Mouse (Mus musculus): ENCODE measurements around the gene Ccdc124. TPM values are rescaled to one million over a fixed set of nuclear protein-coding genes. Genes with fewer than 3 reads are reported as not detected.

The Ccdc124 gene
- polyA plus RNA-seq, 1 experiment from 2014 or later: 143 TPM

GRCm38 (mm10) chr8:70874441-70874840 lies 706 bp upstream of the Ccdc124 start:
- Histone ChIP-seq H3K4me3 (0 out of 2 replicates have a peak overlapping the region, but pooled peaks have one; percentile 71), H3K9me3 (no peaks in the 10 kb centered on the region), H3K36me3 (no peaks in the 10 kb centered on the region), H3K4me1 (peaks cover 31% of the 10 kb centered on the region), H3K27me3 (ENCODE audit: insufficient read depth, poor library complexity, severe bottlenecking) (no peaks in the 10 kb centered on the region), H3K27ac (no peak overlapping the region)
- 85% methylated on average over 13 of the region's 13 CpGs for WGBS
- DNase-seq (ENCODE audit: low spot score): no peak

- no peaks in the 10 kb centered on the region for H3K9me3 ChIP-seq
- peak overlapping the region; percentile 91 for H3K27ac ChIP-seq
- peaks cover 5% of the 10 kb centered on the region; the same call in 1 of the 2 replicates for H3K36me3 ChIP-seq
- 8% methylated on average over 31 of the region's 31 CpGs for WGBS
- peak overlapping the region; percentile 71 for H3K4me3 ChIP-seq
- no peak for DNase-seq (ENCODE audit: low spot score)
- H3K4me1 ChIP-seq: peaks cover 47% of the 10 kb centered on the region
- 0 out of 2 replicates have a peak, but pooled peaks cover 5% of the 10 kb centered on the region for H3K27me3 ChIP-seq (ENCODE audit: insufficient read depth, poor library complexity, severe bottlenecking)
Observed at GRCm38 (mm10) chr8:70872643-70873363, 932 bp downstream of the Ccdc124 start.

GRCm38 (mm10) chr8:70871195-70871807 lies 2.4 kb downstream of the Ccdc124 start:
- no peak overlapping the region; the same call in 1 of the 2 replicates for H3K27ac ChIP-seq

GRCm38 (mm10) chr8:70869601-70870041 lies 4.1 kb downstream of the Ccdc124 start:
- 52% methylated on average over 16 of the region's 16 CpGs for WGBS
- peak; percentile 90 for DNase-seq (ENCODE audit: low spot score)
- Histone ChIP-seq H3K27ac (peak overlapping the region; percentile 83; the same call in 1 of the 2 replicates), H3K36me3 (peaks cover 9% of the 10 kb centered on the region), H3K27me3 (ENCODE audit: insufficient read depth, poor library complexity, severe bottlenecking) (0 out of 2 replicates have a peak, but pooled peaks cover 6% of the 10 kb centered on the region), H3K4me3 (no peak overlapping the region), H3K9me3 (no peaks in the 10 kb centered on the region), H3K4me1 (peaks cover 65% of the 10 kb centered on the region)

More at GRCm38 (mm10) chr8:70871195-70871807, 2.4 kb downstream of the Ccdc124 start:
- Histone ChIP-seq H3K4me1 (peaks cover 51% of the 10 kb centered on the region), H3K9me3 (no peaks in the 10 kb centered on the region), H3K36me3 (peaks cover 9% of the 10 kb centered on the region), H3K4me3 (peak overlapping the region; percentile 2; the same call in 1 of the 2 replicates), H3K27me3 (ENCODE audit: insufficient read depth, poor library complexity, severe bottlenecking) (0 out of 2 replicates have a peak, but pooled peaks cover 5% of the 10 kb centered on the region)
- DNase-seq (ENCODE audit: low spot score): no peak
- WGBS: 84% methylated on average over 5 of the region's 5 CpGs

- 0 out of 2 replicates have a peak, but pooled peaks cover 10% of the 10 kb centered on the region for H3K27me3 ChIP-seq (ENCODE audit: insufficient read depth, poor library complexity, severe bottlenecking)
- peak overlapping the region; percentile 47 for H3K4me3 ChIP-seq
- peaks cover 68% of the 10 kb centered on the region for H3K4me1 ChIP-seq
- H3K27ac ChIP-seq: peak overlapping the region; percentile 83
- H3K36me3 ChIP-seq: peaks cover 9% of the 10 kb centered on the region
- 42% methylated on average over 5 of the region's 5 CpGs for WGBS
- no peak for DNase-seq (ENCODE audit: low spot score)
- no peaks in the 10 kb centered on the region for H3K9me3 ChIP-seq
Observed at GRCm38 (mm10) chr8:70869199-70869571, 4.5 kb downstream of the Ccdc124 start.

- DNase-seq (ENCODE audit: low spot score): peak; percentile 91
- Histone ChIP-seq H3K4me1 (peaks cover 68% of the 10 kb centered on the region), H3K27me3 (ENCODE audit: insufficient read depth, poor library complexity, severe bottlenecking) (peaks cover 13% of the 10 kb centered on the region; the same call in 1 of the 2 replicates), H3K4me3 (peak overlapping the region; percentile 47), H3K36me3 (peaks cover 9% of the 10 kb centered on the region), H3K9me3 (no peaks in the 10 kb centered on the region), H3K27ac (peak overlapping the region; percentile 83)
- WGBS: 22% methylated on average over 40 of the region's 40 CpGs
Observed at GRCm38 (mm10) chr8:70868559-70869198, 5.1 kb downstream of the Ccdc124 start.

- no peak for DNase-seq (ENCODE audit: low spot score)
- peaks cover 9% of the 10 kb centered on the region for H3K36me3 ChIP-seq
- WGBS: 83% methylated on average over 7 of the region's 7 CpGs
- no peaks in the 10 kb centered on the region for H3K9me3 ChIP-seq
- peaks cover 34% of the 10 kb centered on the region for H3K27me3 ChIP-seq (ENCODE audit: insufficient read depth, poor library complexity, severe bottlenecking)
- no peak overlapping the region; the same call in 1 of the 2 replicates for H3K4me3 ChIP-seq
- H3K4me1 ChIP-seq: peaks cover 80% of the 10 kb centered on the region
- 0 out of 2 replicates have a peak overlapping the region, but pooled peaks have one; percentile 90 for H3K27ac ChIP-seq
Observed at GRCm38 (mm10) chr8:70866566-70866965, 7.2 kb downstream of the Ccdc124 start.

- peaks cover 77% of the 10 kb centered on the region for H3K4me1 ChIP-seq
- no peak for DNase-seq (ENCODE audit: low spot score)
- WGBS: 4% methylated on average over 12 of the region's 12 CpGs
Observed at GRCm38 (mm10) chr8:70866001-70866520, 7.7 kb downstream of the Ccdc124 start.

GRCm38 (mm10) chr8:70865350-70866000 lies 8.3 kb downstream of the Ccdc124 start:
- peaks cover 73% of the 10 kb centered on the region for H3K4me1 ChIP-seq
- peak; percentile 99 for DNase-seq (ENCODE audit: low spot score)
- H3K27me3 ChIP-seq (ENCODE audit: insufficient read depth, poor library complexity, severe bottlenecking): peaks cover 45% of the 10 kb centered on the region
- peaks cover 9% of the 10 kb centered on the region for H3K36me3 ChIP-seq
- peak overlapping the region; percentile 65 for H3K4me3 ChIP-seq
- H3K27ac ChIP-seq: peak overlapping the region; percentile 90
- under 1% methylated on average over 46 of the region's 46 CpGs for WGBS
- H3K9me3 ChIP-seq: no peaks in the 10 kb centered on the region

More at GRCm38 (mm10) chr8:70866001-70866520, 7.7 kb downstream of the Ccdc124 start:
- peak overlapping the region; percentile 90 for H3K27ac ChIP-seq
- H3K9me3 ChIP-seq: no peaks in the 10 kb centered on the region
- peak overlapping the region; percentile 65 for H3K4me3 ChIP-seq
- peaks cover 9% of the 10 kb centered on the region for H3K36me3 ChIP-seq
- peaks cover 39% of the 10 kb centered on the region for H3K27me3 ChIP-seq (ENCODE audit: insufficient read depth, poor library complexity, severe bottlenecking)

- Histone ChIP-seq H3K27me3 (ENCODE audit: insufficient read depth, poor library complexity, severe bottlenecking) (peaks cover 51% of the 10 kb centered on the region), H3K9me3 (no peaks in the 10 kb centered on the region), H3K27ac (peak overlapping the region; percentile 90), H3K36me3 (peaks cover 9% of the 10 kb centered on the region), H3K4me1 (peaks cover 71% of the 10 kb centered on the region), H3K4me3 (peak overlapping the region; percentile 65)
- no peak for DNase-seq (ENCODE audit: low spot score)
- WGBS: 1% methylated on average over 24 of the region's 24 CpGs
Observed at GRCm38 (mm10) chr8:70864712-70865221, 9.0 kb downstream of the Ccdc124 start.

- H3K4me3 ChIP-seq: peak overlapping the region; percentile 65
- peak overlapping the region; percentile 90 for H3K27ac ChIP-seq
- WGBS: under 1% methylated on average over 46 of the region's 46 CpGs
- H3K9me3 ChIP-seq: no peaks in the 10 kb centered on the region
- peaks cover 51% of the 10 kb centered on the region for H3K27me3 ChIP-seq (ENCODE audit: insufficient read depth, poor library complexity, severe bottlenecking)
- H3K4me1 ChIP-seq: peaks cover 65% of the 10 kb centered on the region
- no peak for DNase-seq (ENCODE audit: low spot score)
- H3K36me3 ChIP-seq: peaks cover 9% of the 10 kb centered on the region
Observed at GRCm38 (mm10) chr8:70863956-70864711, 9.6 kb downstream of the Ccdc124 start.

All from heart, embryonic 10.5 days (tissue).